In the genomic region with DNA sequence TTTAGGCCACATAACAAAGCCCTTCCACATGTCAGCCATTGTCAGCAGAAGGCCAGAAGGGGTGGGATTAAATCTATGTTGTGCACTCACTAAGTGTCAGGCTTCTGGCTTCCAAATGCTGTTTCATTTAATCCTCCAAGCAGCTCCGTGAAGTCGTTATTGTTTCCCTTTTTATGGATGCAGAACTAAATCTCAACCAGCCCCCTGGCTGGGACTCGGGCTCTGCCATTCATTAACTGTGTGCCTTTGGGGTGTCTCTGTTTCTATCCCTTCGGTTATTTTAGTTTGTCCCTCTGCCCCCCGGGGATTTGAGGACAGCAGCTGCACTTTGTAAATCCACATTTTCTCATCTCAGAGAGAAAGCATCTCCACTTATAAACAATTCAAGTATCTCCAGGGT, we compare ENCODE assay signal across 20 mouse cellular contexts.
DNase-seq lines count a peak whose midpoint lies in the region; ATAC-seq lines count a peak whose summit lies in the region.
"Had no signal": no experiment of that assay in that cellular context is flagged by ENCODE, and none has a peak within 500 bp of the region (broad histone marks: within the 10 kb centered on the region; RNA-seq: fewer than 3 reads in every experiment).

No protein-coding gene starts in this region.

- no peaks in the 10 kb centered on the region for H3K27me3 ChIP-seq in midbrain, embryonic 12.5 days
- no peaks in the 10 kb centered on the region for H3K27me3 ChIP-seq in midbrain, embryonic 15.5 days (replicated peaks)
- no peaks in the 10 kb centered on the region for H3K27me3 ChIP-seq in embryonic facial prominence, embryonic 14.5 days (replicated peaks; ENCODE audit: control insufficient read depth, insufficient read depth, low read length)
- no peaks in the 10 kb centered on the region for H3K27me3 ChIP-seq in limb, embryonic 13.5 days
- H3K27me3 ChIP-seq in hindbrain, embryonic 13.5 days: no peaks in the 10 kb centered on the region
- no peaks in the 10 kb centered on the region for H3K27me3 ChIP-seq in heart, embryonic 12.5 days (replicated peaks)
- H3K27me3 ChIP-seq: CH12.LX; forebrain, embryonic 15.5 days; hindbrain, embryonic 15.5 days; limb, embryonic 15.5 days; lung, embryonic 15.5 days; Patski had no signal

- no peak overlapping the region for H3K4me3 ChIP-seq in midbrain, embryonic 12.5 days
- no peak overlapping the region for H3K4me3 ChIP-seq in midbrain, embryonic 15.5 days
- no peak overlapping the region for H3K4me3 ChIP-seq in embryonic facial prominence, embryonic 14.5 days (ENCODE audit: low read depth, low read length)
- no peak overlapping the region for H3K4me3 ChIP-seq in limb, embryonic 13.5 days
- no peak overlapping the region for H3K4me3 ChIP-seq in hindbrain, embryonic 13.5 days
- H3K4me3 ChIP-seq in heart, embryonic 12.5 days: no peak overlapping the region
- H3K4me3 ChIP-seq: forebrain, embryonic 15.5 days; hindbrain, embryonic 15.5 days; limb, embryonic 15.5 days; lung, embryonic 15.5 days had no signal

- peak; percentile 57 for DNase-seq in embryonic facial prominence, embryonic 14.5 days (ENCODE audit: low spot score)
- DNase-seq in testis, postnatal 14 days (ENCODE audit: low spot score): no peak
- DNase-seq: cerebellum, adult 11 months; right cerebral cortex, postnatal 25 days; spleen, adult 18-20 months; thymus, adult 18-20 months had no signal

- no peaks in the 10 kb centered on the region for H3K36me3 ChIP-seq in midbrain, embryonic 12.5 days
- no peaks in the 10 kb centered on the region for H3K36me3 ChIP-seq in midbrain, embryonic 15.5 days (replicated peaks)
- no peaks in the 10 kb centered on the region for H3K36me3 ChIP-seq in embryonic facial prominence, embryonic 14.5 days (ENCODE audit: control insufficient read depth, insufficient read depth, low read length)
- H3K36me3 ChIP-seq in limb, embryonic 13.5 days: no peaks in the 10 kb centered on the region
- no peaks in the 10 kb centered on the region for H3K36me3 ChIP-seq in hindbrain, embryonic 13.5 days
- no peaks in the 10 kb centered on the region for H3K36me3 ChIP-seq in heart, embryonic 12.5 days
- H3K36me3 ChIP-seq: forebrain, embryonic 15.5 days; G1E; hindbrain, embryonic 15.5 days; limb, embryonic 15.5 days; lung, embryonic 15.5 days had no signal

- WGBS in midbrain, embryonic 12.5 days: 32% methylated on average over 5 of the region's 5 CpGs
- WGBS in midbrain, embryonic 15.5 days: 24% methylated on average over 5 of the region's 5 CpGs
- WGBS in embryonic facial prominence, embryonic 14.5 days: 36% methylated on average over 5 of the region's 5 CpGs
- 21% methylated on average over 5 of the region's 5 CpGs for WGBS in limb, embryonic 13.5 days
- WGBS in hindbrain, embryonic 13.5 days: 45% methylated on average over 5 of the region's 5 CpGs
- WGBS in heart, embryonic 12.5 days: 66% methylated on average over 5 of the region's 5 CpGs

- H3K27ac ChIP-seq in midbrain, embryonic 12.5 days (replicated peaks): peak overlapping the region; percentile 2; the same call in 1 of the 2 replicates
- no peak overlapping the region for H3K27ac ChIP-seq in midbrain, embryonic 15.5 days
- peak overlapping the region; percentile 54; the same call in 1 of the 2 replicates for H3K27ac ChIP-seq in embryonic facial prominence, embryonic 14.5 days (replicated peaks; ENCODE audit: low read depth, low read length)
- H3K27ac ChIP-seq in limb, embryonic 13.5 days: peak overlapping the region; percentile 39; the same call in 1 of the 2 replicates
- no peak overlapping the region for H3K27ac ChIP-seq in hindbrain, embryonic 13.5 days
- no peak overlapping the region for H3K27ac ChIP-seq in heart, embryonic 12.5 days (ENCODE audit: poor library complexity, severe bottlenecking)
- H3K27ac ChIP-seq: forebrain, embryonic 15.5 days; hindbrain, embryonic 15.5 days; limb, embryonic 15.5 days; liver, embryonic 14.5 days; lung, embryonic 15.5 days; macrophage had no signal

- no peak overlapping the region for H3K9ac ChIP-seq in midbrain, embryonic 12.5 days (replicated peaks)
- H3K9ac ChIP-seq in midbrain, embryonic 15.5 days: no peak overlapping the region
- no peak overlapping the region for H3K9ac ChIP-seq in embryonic facial prominence, embryonic 14.5 days (ENCODE audit: low read depth, low read length)
- no peak overlapping the region for H3K9ac ChIP-seq in limb, embryonic 13.5 days
- H3K9ac ChIP-seq in hindbrain, embryonic 13.5 days: no peak overlapping the region
- no peak overlapping the region for H3K9ac ChIP-seq in heart, embryonic 12.5 days
- H3K9ac ChIP-seq: forebrain, embryonic 15.5 days; hindbrain, embryonic 15.5 days; limb, embryonic 15.5 days; liver, embryonic 14.5 days; lung, embryonic 15.5 days had no signal

- ATAC-seq in midbrain, embryonic 12.5 days (ENCODE audit: low FRiP score, low read depth): peak; percentile 34; the same call in 1 of the 2 replicates
- ATAC-seq in midbrain, embryonic 15.5 days (replicated peaks): no peak
- ATAC-seq in embryonic facial prominence, embryonic 14.5 days (ENCODE audit: low read depth): no peak
- ATAC-seq in limb, embryonic 13.5 days (ENCODE audit: low FRiP score, low read depth): no peak
- no peak for ATAC-seq in hindbrain, embryonic 13.5 days (ENCODE audit: low FRiP score)
- no peak for ATAC-seq in heart, embryonic 12.5 days (ENCODE audit: insufficient number of reproducible peaks, low FRiP score)
- ATAC-seq: forebrain, embryonic 15.5 days; Patski had no signal

- H3K4me2 ChIP-seq in midbrain, embryonic 12.5 days (replicated peaks): no peak overlapping the region
- H3K4me2 ChIP-seq in midbrain, embryonic 15.5 days: no peak overlapping the region
- no peak overlapping the region for H3K4me2 ChIP-seq in embryonic facial prominence, embryonic 14.5 days (ENCODE audit: low read depth, low read length)
- no peak overlapping the region for H3K4me2 ChIP-seq in limb, embryonic 13.5 days (replicated peaks)
- H3K4me2 ChIP-seq in hindbrain, embryonic 13.5 days: no peak overlapping the region
- H3K4me2 ChIP-seq in heart, embryonic 12.5 days: no peak overlapping the region
- H3K4me2 ChIP-seq: forebrain, embryonic 15.5 days; hindbrain, embryonic 15.5 days; limb, embryonic 15.5 days; lung, embryonic 15.5 days had no signal

- H3K9me3 ChIP-seq in midbrain, embryonic 12.5 days: no peaks in the 10 kb centered on the region
- H3K9me3 ChIP-seq in midbrain, embryonic 15.5 days: no peaks in the 10 kb centered on the region
- no peaks in the 10 kb centered on the region for H3K9me3 ChIP-seq in embryonic facial prominence, embryonic 14.5 days (ENCODE audit: control insufficient read depth, low read length)
- no peaks in the 10 kb centered on the region for H3K9me3 ChIP-seq in limb, embryonic 13.5 days
- H3K9me3 ChIP-seq in hindbrain, embryonic 13.5 days: no peaks in the 10 kb centered on the region
- H3K9me3 ChIP-seq in heart, embryonic 12.5 days (replicated peaks): no peaks in the 10 kb centered on the region
- H3K9me3 ChIP-seq: forebrain, embryonic 15.5 days; hindbrain, embryonic 15.5 days; limb, embryonic 15.5 days; lung, embryonic 15.5 days had no signal

- no peaks in the 10 kb centered on the region for H3K4me1 ChIP-seq in midbrain, embryonic 12.5 days
- H3K4me1 ChIP-seq in midbrain, embryonic 15.5 days: no peaks in the 10 kb centered on the region
- peaks cover 33% of the 10 kb centered on the region for H3K4me1 ChIP-seq in embryonic facial prominence, embryonic 14.5 days (ENCODE audit: control insufficient read depth, insufficient read depth, low read length)
- H3K4me1 ChIP-seq in limb, embryonic 13.5 days: peaks cover 30% of the 10 kb centered on the region
- 0 out of 2 replicates have a peak, but pooled peaks cover 3% of the 10 kb centered on the region for H3K4me1 ChIP-seq in hindbrain, embryonic 13.5 days (replicated peaks)
- no peaks in the 10 kb centered on the region for H3K4me1 ChIP-seq in heart, embryonic 12.5 days (replicated peaks)
- H3K4me1 ChIP-seq: forebrain, embryonic 15.5 days; hindbrain, embryonic 15.5 days; lung, embryonic 15.5 days had no signal

Comparison
In these comparisons a context has a peak if more than half of its experiments do, and no peak if none do; other contexts are left out.
1. H3K27ac ChIP-seq: peak in midbrain, embryonic 12.5 days (single experiment), embryonic facial prominence, embryonic 14.5 days (single experiment) and limb, embryonic 13.5 days (single experiment); none in midbrain, embryonic 15.5 days (single experiment), hindbrain, embryonic 13.5 days (single experiment) and heart, embryonic 12.5 days (single experiment).